Comparison of ENCODE assay signal across 6 mouse cellular contexts in genomic region chr5:118782139-118782538, GRCm38 (mm10).
"Had no signal": no experiment of that assay in that cellular context is flagged by ENCODE, and none has a peak within 500 bp of the region (broad histone marks: within the 10 kb centered on the region; RNA-seq: fewer than 3 reads in every experiment).

No protein-coding gene starts in this region.

- H3K9me3 ChIP-seq: midbrain, embryonic 10.5 days; neural tube, embryonic 12.5 days had no signal

- H3K36me3 ChIP-seq: limb, embryonic 13.5 days; midbrain, embryonic 10.5 days; neural tube, embryonic 12.5 days had no signal

- H3K27ac ChIP-seq: layer of hippocampus, adult 2 months; limb, embryonic 13.5 days; liver, embryonic 14.5 days; midbrain, embryonic 10.5 days; neural tube, embryonic 12.5 days; stomach, postnatal 0 days had no signal

- H3K4me3 ChIP-seq: layer of hippocampus, adult 2 months; limb, embryonic 13.5 days; midbrain, embryonic 10.5 days; neural tube, embryonic 12.5 days had no signal

- H3K9ac ChIP-seq: limb, embryonic 13.5 days; liver, embryonic 14.5 days; neural tube, embryonic 12.5 days had no signal

- H3K4me2 ChIP-seq: limb, embryonic 13.5 days; neural tube, embryonic 12.5 days had no signal

- H3K4me1 ChIP-seq: limb, embryonic 13.5 days; neural tube, embryonic 12.5 days had no signal
